Mouse (Mus musculus) kidney, adult 2 months (tissue): ENCODE data around the gene Nubpl.
"Not testable (repeated sequence)": the region's sequence is repeated elsewhere in the genome, so short reads cannot be mapped to it uniquely, and the experiment has no call there.

ENCODE experiments used
- CTCF ChIP-seq: fragments of 200-500 bp; conservative IDR thresholded peaks from 2 replicates; pipeline ENCODE4 v1.5.1; 2011; ENCODE audit warnings: low read depth, mild to moderate bottlenecking, control low read depth, low read length, moderate library complexity, mixed read lengths; ENCODE audit not compliant: insufficient read depth, insufficient read length
- POLR2A ChIP-seq: fragments of 200-500 bp; IDR thresholded peaks from one replicate; pipeline ENCODE4 v1.6.1; 2011; ENCODE audit warnings: low read depth, low read length, control low read depth

DNA sequence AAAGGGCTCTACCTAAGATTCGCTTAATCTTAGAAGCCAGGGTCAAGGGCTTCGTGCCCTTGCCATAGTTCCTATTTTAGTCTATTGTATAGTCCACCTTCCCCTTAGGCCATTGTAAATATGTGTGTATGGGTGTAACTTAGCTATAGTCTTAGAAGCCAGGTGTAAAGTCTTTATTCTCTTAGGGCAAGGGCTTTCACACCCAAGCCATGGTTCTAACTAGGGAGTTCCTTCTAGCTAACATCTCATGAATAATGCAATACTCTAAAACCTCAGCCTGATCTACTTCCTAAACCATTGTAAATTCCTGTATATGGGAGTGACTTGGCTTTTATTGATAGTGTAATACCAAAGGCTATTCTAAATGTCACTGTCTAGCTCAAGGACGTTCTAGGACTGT is 134.4 kb downstream of the Nubpl start:
- TF ChIP-seq POLR2A, CTCF: not testable (repeated sequence)
